Mouse (Mus musculus): ENCODE measurements around the gene Xirp1.

Gene Xirp1

GRCm38 (mm10) chr9:119970763-119971656 is 52.4 kb downstream of the Xirp1 start:
- peak; percentile 78 for DNase-seq (ENCODE audit: inconsistent ontology term)

- peak; percentile 81 for DNase-seq (ENCODE audit: inconsistent ontology term)
Measured at GRCm38 (mm10) chr9:119970221-119970620, 53.2 kb downstream of the Xirp1 start.

- DNase-seq (ENCODE audit: inconsistent ontology term): no peak
Measured at GRCm38 (mm10) chr9:119969811-119970210, 53.6 kb downstream of the Xirp1 start.

GRCm38 (mm10) chr9:119966221-119966910 is 57.0 kb downstream of the Xirp1 start:
- DNase-seq (ENCODE audit: inconsistent ontology term): no peak

GRCm38 (mm10) chr9:119965186-119965585 is 58.2 kb downstream of the Xirp1 start:
- no peak for DNase-seq (ENCODE audit: inconsistent ontology term)

GRCm38 (mm10) chr9:119964206-119964605 is 59.2 kb downstream of the Xirp1 start:
- no peak for DNase-seq (ENCODE audit: inconsistent ontology term)
